8 mouse cellular contexts compared by ENCODE assay signal in genomic region chr10:80897861-80898510, GRCm38 (mm10). TPM values are rescaled to one million over a fixed set of nuclear protein-coding genes. Genes with fewer than 3 reads are reported as not detected.
A peak's percentile ranks its signal among the peaks of the same experiment; 100 is the strongest.
DNase-seq lines count a peak whose midpoint lies in the region; ATAC-seq and TF ChIP-seq lines count a peak whose summit lies in the region.

No protein-coding gene starts in this region.

- no peaks in the 10 kb centered on the region for H3K27me3 ChIP-seq in kidney, embryonic 16.5 days (ENCODE audit: insufficient read depth, low read length)
- H3K27me3 ChIP-seq in hindbrain, embryonic 11.5 days (ENCODE audit: control insufficient read depth, insufficient read depth, low read length) = no peaks in the 10 kb centered on the region
- no peaks in the 10 kb centered on the region for H3K27me3 ChIP-seq in midbrain, embryonic 13.5 days

- 34% methylated on average over 41 of the region's 41 CpGs for WGBS in kidney, embryonic 16.5 days
- WGBS in hindbrain, embryonic 11.5 days = 34% methylated on average over 41 of the region's 41 CpGs
- WGBS in midbrain, embryonic 13.5 days = 29% methylated on average over 41 of the region's 41 CpGs

- no peak for TF ChIP-seq CTCF in brain, embryonic 14.5 days (IDR thresholded peaks at IDR 0.05; ENCODE audit: borderline replicate concordance, extremely low read depth, insufficient read depth, insufficient read length)

- H3K9me3 ChIP-seq in kidney, embryonic 16.5 days (ENCODE audit: low read length) = no peaks in the 10 kb centered on the region
- no peaks in the 10 kb centered on the region for H3K9me3 ChIP-seq in hindbrain, embryonic 11.5 days (ENCODE audit: control insufficient read depth, low read length)
- no peaks in the 10 kb centered on the region for H3K9me3 ChIP-seq in midbrain, embryonic 13.5 days

- H3K27ac ChIP-seq in kidney, embryonic 16.5 days (ENCODE audit: low read length) = no peak overlapping the region
- H3K27ac ChIP-seq in hindbrain, embryonic 11.5 days (ENCODE audit: low read depth, low read length) = no peak overlapping the region
- no peak overlapping the region for H3K27ac ChIP-seq in midbrain, embryonic 13.5 days

- H3K4me2 ChIP-seq in kidney, embryonic 16.5 days (replicated peaks; ENCODE audit: low read depth, low read length) = peak overlapping the region; percentile 15; the same call in 1 of the 2 replicates
- H3K4me2 ChIP-seq in hindbrain, embryonic 11.5 days (replicated peaks; ENCODE audit: low read depth, low read length) = no peak overlapping the region
- H3K4me2 ChIP-seq in midbrain, embryonic 13.5 days (replicated peaks) = 0 out of 2 replicates have a peak overlapping the region, but pooled peaks have one; percentile 15

- peaks cover 11% of the 10 kb centered on the region for H3K4me1 ChIP-seq in kidney, embryonic 16.5 days (ENCODE audit: insufficient read depth, low read length)
- H3K4me1 ChIP-seq in hindbrain, embryonic 11.5 days (replicated peaks; ENCODE audit: control insufficient read depth, insufficient read depth, low read length) = peaks cover 7% of the 10 kb centered on the region
- H3K4me1 ChIP-seq in midbrain, embryonic 13.5 days (replicated peaks) = peaks cover 19% of the 10 kb centered on the region

- no peak for DNase-seq in kidney, postnatal 14 days
- DNase-seq in brain, embryonic 14.5 days (ENCODE audit: low read depth) = peak; percentile 17
- no peak for DNase-seq in hindbrain, embryonic 11.5 days (ENCODE audit: low spot score)
- no peak for DNase-seq in thymus, postnatal 10 days (ENCODE audit: low spot score in 2 of 2)
- DNase-seq in urinary bladder, adult 18-20 months (ENCODE audit: low spot score in 2 of 2) = no peak
- no peak for DNase-seq in retina, postnatal 1 day

- no peak overlapping the region for H3K4me3 ChIP-seq in kidney, embryonic 16.5 days (ENCODE audit: low read length)
- H3K4me3 ChIP-seq in hindbrain, embryonic 11.5 days (ENCODE audit: low read depth, low read length) = 0 out of 2 replicates have a peak overlapping the region, but pooled peaks have one; percentile 2
- no peak overlapping the region for H3K4me3 ChIP-seq in midbrain, embryonic 13.5 days (replicated peaks)

- no peak overlapping the region for H3K9ac ChIP-seq in kidney, embryonic 16.5 days (replicated peaks; ENCODE audit: low read length)
- H3K9ac ChIP-seq in hindbrain, embryonic 11.5 days (ENCODE audit: low read depth, low read length) = no peak overlapping the region; the same call in 1 of the 2 replicates
- H3K9ac ChIP-seq in midbrain, embryonic 13.5 days (replicated peaks) = peak overlapping the region; percentile 39; the same call in 1 of the 2 replicates

- peaks cover 8% of the 10 kb centered on the region for H3K36me3 ChIP-seq in kidney, embryonic 16.5 days (ENCODE audit: insufficient read depth, low read length)
- H3K36me3 ChIP-seq in hindbrain, embryonic 11.5 days (ENCODE audit: control insufficient read depth, insufficient read depth, low read length) = no peaks in the 10 kb centered on the region
- H3K36me3 ChIP-seq in midbrain, embryonic 13.5 days = peaks cover 33% of the 10 kb centered on the region

- no peak for ATAC-seq in kidney, embryonic 16.5 days (ENCODE audit: low FRiP score, low TSS enrichment)
- ATAC-seq in hindbrain, embryonic 11.5 days (ENCODE audit: low FRiP score) = no peak
- no peak for ATAC-seq in midbrain, embryonic 13.5 days

- TF ChIP-seq POLR2A in brain, embryonic 14.5 days (IDR thresholded peaks at IDR 0.05; ENCODE audit: borderline replicate concordance, extremely low read depth, insufficient read depth, insufficient read length, poor library complexity, severe bottlenecking) = no peak

RNA-seq across cellular contexts. Expression of gene Timm13, which starts 2.8 kb away (rescaled TPM):
- 361 and 376 TPM in 2 replicates for polyA plus RNA-seq in kidney, embryonic 16.5 days (2015; fragmentation: Nextera tagmentation; extraction: Ambion mirVana)
- polyA plus RNA-seq in brain, embryonic 14.5 days (2012; rRNA removed) = 174 and 253 TPM in 2 replicates
- 328 and 353 TPM in 2 replicates for polyA plus RNA-seq in hindbrain, embryonic 11.5 days (2014; fragmentation: Nextera tagmentation; extraction: Ambion mirVana)
- 331 TPM in 2 replicates for polyA plus RNA-seq in midbrain, embryonic 13.5 days (2015; fragmentation: Nextera tagmentation; extraction: Ambion mirVana)

RNA-seq across cellular contexts. Expression of gene Lmnb2, which starts 20.1 kb away (rescaled TPM):
- polyA plus RNA-seq in kidney, embryonic 16.5 days (2015; fragmentation: Nextera tagmentation; extraction: Ambion mirVana) = 61.8 and 62.4 TPM in 2 replicates
- polyA plus RNA-seq in brain, embryonic 14.5 days (2012; rRNA removed) = 58.8 and 72.3 TPM in 2 replicates
- 14.6 and 19.0 TPM in 2 replicates for polyA plus RNA-seq in hindbrain, embryonic 11.5 days (2014; fragmentation: Nextera tagmentation; extraction: Ambion mirVana)
- 46.9 and 48.2 TPM in 2 replicates for polyA plus RNA-seq in midbrain, embryonic 13.5 days (2015; fragmentation: Nextera tagmentation; extraction: Ambion mirVana)

RNA-seq across cellular contexts. Expression of gene Tmprss9, which starts 26.3 kb away (rescaled TPM):
- polyA plus RNA-seq in kidney, embryonic 16.5 days (2015; fragmentation: Nextera tagmentation; extraction: Ambion mirVana) = 0.08 TPM in 1 of 2 replicates, not detected in the other
- 0.22 and 0.26 TPM in 2 replicates for polyA plus RNA-seq in brain, embryonic 14.5 days (2012; rRNA removed)
- 0.05 and 0.06 TPM in 2 replicates for polyA plus RNA-seq in hindbrain, embryonic 11.5 days (2014; fragmentation: Nextera tagmentation; extraction: Ambion mirVana)
- polyA plus RNA-seq in midbrain, embryonic 13.5 days (2015; fragmentation: Nextera tagmentation; extraction: Ambion mirVana) = 0.15 and 0.31 TPM in 2 replicates

RNA-seq across cellular contexts. Expression of gene Gadd45b, which starts 31.9 kb away (rescaled TPM):
- 22.3 and 24.1 TPM in 2 replicates for polyA plus RNA-seq in kidney, embryonic 16.5 days (2015; fragmentation: Nextera tagmentation; extraction: Ambion mirVana)
- 8.4 and 8.5 TPM in 2 replicates for polyA plus RNA-seq in brain, embryonic 14.5 days (2012; rRNA removed)
- polyA plus RNA-seq in hindbrain, embryonic 11.5 days (2014; fragmentation: Nextera tagmentation; extraction: Ambion mirVana) = 13.8 and 14.6 TPM in 2 replicates
- polyA plus RNA-seq in midbrain, embryonic 13.5 days (2015; fragmentation: Nextera tagmentation; extraction: Ambion mirVana) = 4.0 and 4.9 TPM in 2 replicates

RNA-seq across cellular contexts. Expression of gene Sppl2b, which starts 42.9 kb away (rescaled TPM):
- polyA plus RNA-seq in kidney, embryonic 16.5 days (2015; fragmentation: Nextera tagmentation; extraction: Ambion mirVana) = 52.6 and 54.0 TPM in 2 replicates
- 110 and 134 TPM in 2 replicates for polyA plus RNA-seq in brain, embryonic 14.5 days (2012; rRNA removed)
- 25.1 and 25.4 TPM in 2 replicates for polyA plus RNA-seq in hindbrain, embryonic 11.5 days (2014; fragmentation: Nextera tagmentation; extraction: Ambion mirVana)
- polyA plus RNA-seq in midbrain, embryonic 13.5 days (2015; fragmentation: Nextera tagmentation; extraction: Ambion mirVana) = 56.9 and 61.1 TPM in 2 replicates
